Mouse (Mus musculus): Measurements from ENCODE around the gene Pla2g12a. TPM values are rescaled to one million over a fixed set of nuclear protein-coding genes. Genes with fewer than 3 reads are reported as not detected.

Gene Pla2g12a
- polyA plus RNA-seq, 1 experiment = 20.3 TPM

GRCm38 (mm10) chr3:129941291-129941690, 62.9 kb downstream of the Pla2g12a start:
- TF ChIP-seq FOSL1 (IDR thresholded peaks at IDR 0.05; ENCODE audit: insufficient read depth, low read length, poor library complexity, severe bottlenecking) (no peak), MAX (IDR thresholded peaks at IDR 0.05) (no peak), CEBPB (IDR thresholded peaks at IDR 0.05; ENCODE audit: low read depth) (no peak), CTCF (IDR thresholded peaks at IDR 0.05; ENCODE audit: control insufficient read depth, insufficient read depth, insufficient read length) (no peak), MYOG (IDR thresholded peaks at IDR 0.05; ENCODE audit: control insufficient read depth, extremely low read depth, insufficient read length) (no peak), MYOD1 (IDR thresholded peaks at IDR 0.05; ENCODE audit: control insufficient read depth, insufficient read length, low read depth) (no peak), USF1 (IDR thresholded peaks at IDR 0.05; ENCODE audit: low read depth) (no peak)
- no peak overlapping the region for H3K4me3 ChIP-seq (ENCODE audit: insufficient read depth, poor library complexity, severe bottlenecking)
- H3K27me3 ChIP-seq (ENCODE audit: control insufficient read depth, insufficient read depth, insufficient read length) = no peaks in the 10 kb centered on the region
- H3K79me2 ChIP-seq (ENCODE audit: control insufficient read depth, insufficient read depth) = no peaks in the 10 kb centered on the region
- H3K36me3 ChIP-seq (ENCODE audit: control insufficient read depth, insufficient read depth) = no peaks in the 10 kb centered on the region
- no peak overlapping the region for H3ac ChIP-seq (ENCODE audit: control insufficient read depth, insufficient read length, low read depth)
- no peaks in the 10 kb centered on the region for H3K79me3 ChIP-seq (ENCODE audit: low read depth)

GRCm38 (mm10) chr3:129943813-129944212, 65.4 kb downstream of the Pla2g12a start:
- no peak for TF ChIP-seq CEBPB (IDR thresholded peaks at IDR 0.05; ENCODE audit: low read depth)
- no peak for TF ChIP-seq USF1 (IDR thresholded peaks at IDR 0.05; ENCODE audit: low read depth)
- no peak for TF ChIP-seq MYOD1 (IDR thresholded peaks at IDR 0.05; ENCODE audit: control insufficient read depth, insufficient read length, low read depth)
- no peak for TF ChIP-seq FOSL1 (IDR thresholded peaks at IDR 0.05; ENCODE audit: insufficient read depth, low read length, poor library complexity, severe bottlenecking)
- TF ChIP-seq MAX (IDR thresholded peaks at IDR 0.05) = no peak
- no peak for TF ChIP-seq CTCF (IDR thresholded peaks at IDR 0.05; ENCODE audit: control insufficient read depth, insufficient read depth, insufficient read length)
- TF ChIP-seq MYOG (IDR thresholded peaks at IDR 0.05; ENCODE audit: control insufficient read depth, extremely low read depth, insufficient read length) = no peak
- Histone ChIP-seq H3ac (ENCODE audit: control insufficient read depth, insufficient read length, low read depth) (no peak overlapping the region), H3K27me3 (ENCODE audit: control insufficient read depth, insufficient read depth, insufficient read length) (no peaks in the 10 kb centered on the region), H3K4me3 (ENCODE audit: insufficient read depth, poor library complexity, severe bottlenecking) (no peak overlapping the region), H3K36me3 (ENCODE audit: control insufficient read depth, insufficient read depth) (no peaks in the 10 kb centered on the region), H3K79me3 (ENCODE audit: low read depth) (no peaks in the 10 kb centered on the region), H3K79me2 (ENCODE audit: control insufficient read depth, insufficient read depth) (no peaks in the 10 kb centered on the region)

Other genes starting within 250 kb of the Pla2g12a start
- gene Egf, start 123.3 kb upstream of the Pla2g12a start, polyA plus RNA-seq (2012; fragmentation: generic; extraction: Trizol) = 0.27 TPM
- gene Lrit3, start 74.6 kb upstream of the Pla2g12a start, polyA plus RNA-seq (2012; fragmentation: generic; extraction: Trizol) = not detected
- 0.04 TPM for gene Rrh, start 56.0 kb upstream of the Pla2g12a start, polyA plus RNA-seq (2012; fragmentation: generic; extraction: Trizol)
- 222 TPM for gene Gar1, start 47.2 kb upstream of the Pla2g12a start, polyA plus RNA-seq (2012; fragmentation: generic; extraction: Trizol)
- gene Cfi, start 42.7 kb upstream of the Pla2g12a start, polyA plus RNA-seq (2012; fragmentation: generic; extraction: Trizol) = not detected
- gene Casp6, start 22.8 kb downstream of the Pla2g12a start, polyA plus RNA-seq (2012; fragmentation: generic; extraction: Trizol) = 16.7 TPM
- 11.0 TPM for gene Mcub, start 91.6 kb downstream of the Pla2g12a start, polyA plus RNA-seq (2012; fragmentation: generic; extraction: Trizol)
- gene Sec24b, start 182.9 kb downstream of the Pla2g12a start, polyA plus RNA-seq (2012; fragmentation: generic; extraction: Trizol) = 30.2 TPM

Measured in C2C12 (cell line).